Mouse (Mus musculus) ES-E14 (cell line): ENCODE measurements at regions not wholly inside any gene's neighbourhood (a gene's known extent, or its start where the extent isn't known, plus 50 kb on each side); places are given as distances from the start of the nearest gene placed in this dataset.

Experiments used
- CHD2 ChIP-seq: IDR thresholded peaks from 2 replicates; pipeline ENCODE4 v1.6.1; 2014; ENCODE audit warnings: mild to moderate bottlenecking, low read depth, low read length, inconsistent platforms
- HCFC1 ChIP-seq: IDR thresholded peaks from 2 replicates; pipeline ENCODE4 v1.6.1; 2012; ENCODE audit warnings: low read length, inconsistent platforms, borderline replicate concordance; ENCODE audit not compliant: insufficient read depth
- ZC3H11A ChIP-seq: IDR thresholded peaks from 2 replicates; pipeline ENCODE4 v1.6.1; 2012; ENCODE audit warnings: low read depth, mild to moderate bottlenecking, inconsistent platforms, low read length, borderline replicate concordance
- ZNF384 ChIP-seq: IDR thresholded peaks from 2 replicates; pipeline ENCODE4 v1.6.1; 2012; ENCODE audit warnings: low read depth, low read length, inconsistent platforms

- TF ChIP-seq ZNF384 (no peak), CHD2 (no peak), HCFC1 (no peak), ZC3H11A (no peak)
Observed at GRCm38 (mm10) chr6:89090096-89090495, 188.0 kb downstream of the Tpra1 start.
